Mouse (Mus musculus): Measurements from ENCODE around the gene Mfsd6l. TPM values are rescaled to one million over a fixed set of nuclear protein-coding genes. Genes with fewer than 3 reads are reported as not detected.

Mfsd6l gene
- polyA plus RNA-seq, 1 experiment = 2.3 TPM

- peaks cover 3% of the 10 kb centered on the region; the same call in 1 of the 2 replicates for H3K4me1 ChIP-seq (ENCODE audit: control insufficient read depth, insufficient read depth, low read length)
- no peaks in the 10 kb centered on the region for H3K27me3 ChIP-seq (replicated peaks; ENCODE audit: control insufficient read depth, insufficient read depth, low read length)
- TF ChIP-seq POLR2A (IDR thresholded peaks at IDR 0.05; ENCODE audit: low read depth, low read length) (no peak), CTCF (conservative IDR thresholded peaks at IDR 0.05; ENCODE audit: insufficient read depth, insufficient read length, low read depth, low read length) (peak; percentile 75)
- H3K4me3 ChIP-seq (ENCODE audit: insufficient read depth, low read depth, low read length) = peak overlapping the region; percentile 7; the same call in 1 of the 2 replicates
- 17% methylated on average over 17 of the region's 17 CpGs for WGBS
- DNase-seq = peak; percentile 72
- H3K27ac ChIP-seq (ENCODE audit: insufficient read depth, low read depth, low read length) = no peak overlapping the region
- H3K36me3 ChIP-seq (ENCODE audit: control insufficient read depth, insufficient read depth, low read length) = no peaks in the 10 kb centered on the region
Observed at GRCm38 (mm10) chr11:68566447-68567059, 10.6 kb downstream of the Mfsd6l start.

GRCm38 (mm10) chr11:68570861-68571260 is 14.9 kb downstream of the Mfsd6l start:
- WGBS = 74% methylated on average over 5 of the region's 5 CpGs
- no peaks in the 10 kb centered on the region for H3K27me3 ChIP-seq (replicated peaks; ENCODE audit: control insufficient read depth, insufficient read depth, low read length)

GRCm38 (mm10) chr11:68577076-68577475 is 21.1 kb downstream of the Mfsd6l start:
- no peaks in the 10 kb centered on the region for H3K4me1 ChIP-seq (ENCODE audit: control insufficient read depth, insufficient read depth, low read length)
- DNase-seq = no peak
- no peaks in the 10 kb centered on the region for H3K27me3 ChIP-seq (replicated peaks; ENCODE audit: control insufficient read depth, insufficient read depth, low read length)
- 94% methylated on average over 1 of the region's 1 CpGs for WGBS
- no peak overlapping the region for H3K27ac ChIP-seq (ENCODE audit: insufficient read depth, low read depth, low read length)
- no peaks in the 10 kb centered on the region for H3K36me3 ChIP-seq (ENCODE audit: control insufficient read depth, insufficient read depth, low read length)
- no peak for TF ChIP-seq POLR2A (IDR thresholded peaks at IDR 0.05; ENCODE audit: low read depth, low read length)
- TF ChIP-seq CTCF (conservative IDR thresholded peaks at IDR 0.05; ENCODE audit: insufficient read depth, insufficient read length, low read depth, low read length) = no peak
- H3K4me3 ChIP-seq (ENCODE audit: insufficient read depth, low read depth, low read length) = no peak overlapping the region

More at GRCm38 (mm10) chr11:68570861-68571260, 14.9 kb downstream of the Mfsd6l start:
- no peak overlapping the region for H3K4me3 ChIP-seq (ENCODE audit: insufficient read depth, low read depth, low read length)
- TF ChIP-seq POLR2A (IDR thresholded peaks at IDR 0.05; ENCODE audit: low read depth, low read length) = no peak
- TF ChIP-seq CTCF (conservative IDR thresholded peaks at IDR 0.05; ENCODE audit: insufficient read depth, insufficient read length, low read depth, low read length) = no peak
- no peak overlapping the region for H3K27ac ChIP-seq (ENCODE audit: insufficient read depth, low read depth, low read length)
- H3K36me3 ChIP-seq (ENCODE audit: control insufficient read depth, insufficient read depth, low read length) = no peaks in the 10 kb centered on the region
- H3K4me1 ChIP-seq (ENCODE audit: control insufficient read depth, insufficient read depth, low read length) = peaks cover 3% of the 10 kb centered on the region; the same call in 1 of the 2 replicates
- DNase-seq = no peak

- Histone ChIP-seq H3K4me1 (ENCODE audit: control insufficient read depth, insufficient read depth, low read length) (no peaks in the 10 kb centered on the region), H3K27me3 (replicated peaks; ENCODE audit: control insufficient read depth, insufficient read depth, low read length) (no peaks in the 10 kb centered on the region), H3K27ac (ENCODE audit: insufficient read depth, low read depth, low read length) (no peak overlapping the region), H3K4me3 (ENCODE audit: insufficient read depth, low read depth, low read length) (no peak overlapping the region), H3K36me3 (ENCODE audit: control insufficient read depth, insufficient read depth, low read length) (no peaks in the 10 kb centered on the region)
- no peak for DNase-seq
- TF ChIP-seq CTCF (conservative IDR thresholded peaks at IDR 0.05; ENCODE audit: insufficient read depth, insufficient read length, low read depth, low read length) (no peak), POLR2A (IDR thresholded peaks at IDR 0.05; ENCODE audit: low read depth, low read length) (no peak)
- WGBS = 46% methylated on average over 9 of the region's 9 CpGs
Observed at GRCm38 (mm10) chr11:68579462-68579881, 23.5 kb downstream of the Mfsd6l start.

GRCm38 (mm10) chr11:68580566-68580965 is 24.6 kb downstream of the Mfsd6l start:
- Histone ChIP-seq H3K27ac (ENCODE audit: insufficient read depth, low read depth, low read length) (no peak overlapping the region), H3K36me3 (ENCODE audit: control insufficient read depth, insufficient read depth, low read length) (no peaks in the 10 kb centered on the region), H3K4me3 (ENCODE audit: insufficient read depth, low read depth, low read length) (no peak overlapping the region), H3K4me1 (ENCODE audit: control insufficient read depth, insufficient read depth, low read length) (no peaks in the 10 kb centered on the region), H3K27me3 (replicated peaks; ENCODE audit: control insufficient read depth, insufficient read depth, low read length) (no peaks in the 10 kb centered on the region)
- WGBS = 77% methylated on average over 6 of the region's 6 CpGs
- TF ChIP-seq CTCF (conservative IDR thresholded peaks at IDR 0.05; ENCODE audit: insufficient read depth, insufficient read length, low read depth, low read length) (no peak), POLR2A (IDR thresholded peaks at IDR 0.05; ENCODE audit: low read depth, low read length) (no peak)
- no peak for DNase-seq

- Histone ChIP-seq H3K4me1 (ENCODE audit: control insufficient read depth, insufficient read depth, low read length) (no peaks in the 10 kb centered on the region), H3K27ac (ENCODE audit: insufficient read depth, low read depth, low read length) (no peak overlapping the region), H3K4me3 (ENCODE audit: insufficient read depth, low read depth, low read length) (no peak overlapping the region), H3K36me3 (ENCODE audit: control insufficient read depth, insufficient read depth, low read length) (no peaks in the 10 kb centered on the region), H3K27me3 (replicated peaks; ENCODE audit: control insufficient read depth, insufficient read depth, low read length) (no peaks in the 10 kb centered on the region)
- no peak for DNase-seq
- WGBS = 89% methylated on average over 13 of the region's 13 CpGs
- TF ChIP-seq POLR2A (IDR thresholded peaks at IDR 0.05; ENCODE audit: low read depth, low read length) (no peak), CTCF (conservative IDR thresholded peaks at IDR 0.05; ENCODE audit: insufficient read depth, insufficient read length, low read depth, low read length) (no peak)
Observed at GRCm38 (mm10) chr11:68583225-68583624, 27.2 kb downstream of the Mfsd6l start.

- TF ChIP-seq POLR2A (IDR thresholded peaks at IDR 0.05; ENCODE audit: low read depth, low read length) = no peak
- TF ChIP-seq CTCF (conservative IDR thresholded peaks at IDR 0.05; ENCODE audit: insufficient read depth, insufficient read length, low read depth, low read length) = no peak
- Histone ChIP-seq H3K27me3 (replicated peaks; ENCODE audit: control insufficient read depth, insufficient read depth, low read length) (no peaks in the 10 kb centered on the region), H3K4me1 (ENCODE audit: control insufficient read depth, insufficient read depth, low read length) (no peaks in the 10 kb centered on the region), H3K36me3 (ENCODE audit: control insufficient read depth, insufficient read depth, low read length) (no peaks in the 10 kb centered on the region), H3K27ac (ENCODE audit: insufficient read depth, low read depth, low read length) (no peak overlapping the region), H3K4me3 (ENCODE audit: insufficient read depth, low read depth, low read length) (no peak overlapping the region)
- no peak for DNase-seq
- WGBS = 82% methylated on average over 8 of the region's 8 CpGs
Observed at GRCm38 (mm10) chr11:68583906-68584480, 28.0 kb downstream of the Mfsd6l start.
